Mouse (Mus musculus) right cerebral cortex, adult 18-20 months (tissue): ENCODE measurements around the gene Cyp46a1.

Experiments used
- DNase-seq: peaks from one replicate; pipeline ENCODE4 v3.0.0; 2022; ENCODE audit warnings: mixed read lengths

Gene Cyp46a1

GRCm38 (mm10) chr12:108333895-108334445 is at the start of gene Cyp46a1:
TSS of gene Cyp46a1 (plus strand) at chr12:108334381.
- DNase-seq, result peak; percentile 100

GRCm38 (mm10) chr12:108284455-108285224 is 49.5 kb upstream of the Cyp46a1 start:
- no peak for DNase-seq

GRCm38 (mm10) chr12:108285225-108286011 is 48.8 kb upstream of the Cyp46a1 start:
- DNase-seq, result no peak

GRCm38 (mm10) chr12:108286381-108286780 is 47.8 kb upstream of the Cyp46a1 start:
- DNase-seq, result no peak

GRCm38 (mm10) chr12:108287011-108287410 is 47.2 kb upstream of the Cyp46a1 start:
- DNase-seq, result no peak

GRCm38 (mm10) chr12:108288127-108288880 is 45.9 kb upstream of the Cyp46a1 start:
- DNase-seq, result no peak

- DNase-seq, result no peak
These were observed 41.8 kb upstream of the Cyp46a1 start for GRCm38 (mm10) chr12:108292419-108292818.

GRCm38 (mm10) chr12:108292957-108293356 is 41.2 kb upstream of the Cyp46a1 start:
- peak; percentile 66 for DNase-seq

- no peak for DNase-seq
These were observed 39.6 kb upstream of the Cyp46a1 start for GRCm38 (mm10) chr12:108294620-108295019.

- DNase-seq, result no peak
These were observed 37.1 kb upstream of the Cyp46a1 start for GRCm38 (mm10) chr12:108297033-108297432.

- DNase-seq, result no peak
These were observed 33.2 kb upstream of the Cyp46a1 start for GRCm38 (mm10) chr12:108301006-108301405.

- no peak for DNase-seq
These were observed 30.3 kb upstream of the Cyp46a1 start for GRCm38 (mm10) chr12:108303778-108304365.

GRCm38 (mm10) chr12:108305172-108305571 is 29.0 kb upstream of the Cyp46a1 start:
- no peak for DNase-seq

GRCm38 (mm10) chr12:108305812-108306794 is 28.1 kb upstream of the Cyp46a1 start, which contains the start of gene Hhipl1:
TSS of gene Hhipl1 (plus strand) at chr12:108306270.
- no peak for DNase-seq

- DNase-seq, result peak; percentile 60
These were observed 26.6 kb upstream of the Cyp46a1 start for GRCm38 (mm10) chr12:108307553-108307952.

- no peak for DNase-seq
These were observed 25.8 kb upstream of the Cyp46a1 start for GRCm38 (mm10) chr12:108308363-108308856.

- DNase-seq, result no peak
These were observed 24.9 kb upstream of the Cyp46a1 start for GRCm38 (mm10) chr12:108309116-108309794.

GRCm38 (mm10) chr12:108310041-108310440 is 24.1 kb upstream of the Cyp46a1 start:
- no peak for DNase-seq

GRCm38 (mm10) chr12:108310456-108311027 is 23.6 kb upstream of the Cyp46a1 start:
- no peak for DNase-seq

- no peak for DNase-seq
These were observed 22.4 kb upstream of the Cyp46a1 start for GRCm38 (mm10) chr12:108311741-108312290.
